Mouse (Mus musculus) ES-CJ7 (cell line): ENCODE results near the gene Tbl1x.
"Not testable (repeated sequence)": the region's sequence is repeated elsewhere in the genome, so short reads cannot be mapped to it uniquely, and the experiment has no call there.

Experiments used
- DNase-seq: peaks from one replicate; pipeline ENCODE4 v3.0.0; 2011; ENCODE audit warnings: low read depth, low spot score

The Tbl1x gene

GRCm38 (mm10) chrX:77510371-77511300 is at the start of gene Tbl1x:
Gene Tbl1x, plus strand, starts transcription at chrX:77511013.
- peak; percentile 92 for DNase-seq

GRCm38 (mm10) chrX:77469216-77469615 is 41.6 kb upstream of the Tbl1x start:
- no peak for DNase-seq

- DNase-seq, result no peak
Observed at GRCm38 (mm10) chrX:77472858-77473257, 38.0 kb upstream of the Tbl1x start.

GRCm38 (mm10) chrX:77473511-77473910 is 37.3 kb upstream of the Tbl1x start:
- no peak for DNase-seq

GRCm38 (mm10) chrX:77474551-77474950 is 36.3 kb upstream of the Tbl1x start:
- DNase-seq, result no peak

GRCm38 (mm10) chrX:77477526-77477925 is 33.3 kb upstream of the Tbl1x start:
- no peak for DNase-seq

- no peak for DNase-seq
Observed at GRCm38 (mm10) chrX:77487922-77488799, 22.7 kb upstream of the Tbl1x start.

GRCm38 (mm10) chrX:77490127-77490526 is 20.7 kb upstream of the Tbl1x start:
- DNase-seq, result peak; percentile 2

- peak; percentile 94 for DNase-seq
Observed at GRCm38 (mm10) chrX:77509149-77509548, 1.7 kb upstream of the Tbl1x start.

GRCm38 (mm10) chrX:77509776-77510175 is 1.0 kb upstream of the Tbl1x start:
- DNase-seq, result no peak

GRCm38 (mm10) chrX:77511301-77511993 is 634 bp downstream of the Tbl1x start:
- DNase-seq, result peak; percentile 51

GRCm38 (mm10) chrX:77511994-77512485 is 1.2 kb downstream of the Tbl1x start:
- no peak for DNase-seq

- no peak for DNase-seq
Observed at GRCm38 (mm10) chrX:77517274-77518085, 6.7 kb downstream of the Tbl1x start.

- DNase-seq, result no peak
Observed at GRCm38 (mm10) chrX:77518929-77519328, 8.1 kb downstream of the Tbl1x start.

- DNase-seq, result no peak
Observed at GRCm38 (mm10) chrX:77522842-77523375, 12.1 kb downstream of the Tbl1x start.

GRCm38 (mm10) chrX:77525179-77525578 is 14.4 kb downstream of the Tbl1x start:
- peak; percentile 71 for DNase-seq

- no peak for DNase-seq
Observed at GRCm38 (mm10) chrX:77528401-77528800, 17.6 kb downstream of the Tbl1x start.

GRCm38 (mm10) chrX:77530997-77531396 is 20.2 kb downstream of the Tbl1x start:
- DNase-seq, result no peak

GRCm38 (mm10) chrX:77533922-77534321 is 23.1 kb downstream of the Tbl1x start:
- no peak for DNase-seq

- not testable (repeated sequence) for DNase-seq
Observed at GRCm38 (mm10) chrX:77539770-77540169, 29.0 kb downstream of the Tbl1x start.
